Mouse (Mus musculus) cortical plate, adult 2 months (tissue): Measurements from ENCODE around the gene Pla2g15.

ENCODE experiments used
- CTCF ChIP-seq: fragments of 200-500 bp; IDR thresholded peaks from 2 replicates; pipeline ENCODE4 v1.5.1; 2011; ENCODE audit warnings: mild to moderate bottlenecking, control low read depth, low read length; ENCODE audit not compliant: insufficient read depth; ENCODE audit errors: extremely low read depth
- POLR2A ChIP-seq: fragments of 200-500 bp; IDR thresholded peaks from 2 replicates; pipeline ENCODE4 v1.6.1; 2011; ENCODE audit warnings: mild to moderate bottlenecking, low read length, control low read depth; ENCODE audit not compliant: insufficient read depth; ENCODE audit errors: extremely low read depth

- TF ChIP-seq CTCF = no peak
- no peak for TF ChIP-seq POLR2A
Observed at GRCm38 (mm10) chr8:106191639-106192038, 41.4 kb downstream of the Pla2g15 start.
